Mouse (Mus musculus) stomach, embryonic 15.5 days (tissue): ENCODE results near the gene 2210408I21Rik. TPM values are rescaled to one million over a fixed set of nuclear protein-coding genes. Genes with fewer than 3 reads are reported as not detected.

Experiments used
- ATAC-seq: fragments of 200-750 bp; cut with Nextera tagmentation; 2 replicates; pipeline ENCODE4 v1.8.0; 2017; ENCODE audit warnings: low read depth, moderate number of reproducible peaks, moderate TSS enrichment; ENCODE audit not compliant: insufficient read depth, low FRiP score
- H3K27ac ChIP-seq: fragments of 300-500 bp; sonication (generic); 2 replicates; pipeline ENCODE4 v1.5.1; 2015; ENCODE audit warnings: mild to moderate bottlenecking, inconsistent platforms
- H3K27me3 ChIP-seq: fragments of 300-500 bp; sonication (generic); replicated peaks from 2 replicates; pipeline ENCODE4 v1.6.1; 2015; ENCODE audit warnings: inconsistent platforms
- H3K36me3 ChIP-seq: fragments of 300-500 bp; sonication (generic); 2 replicates; pipeline ENCODE4 v1.6.1; 2015; ENCODE audit warnings: inconsistent platforms
- H3K4me1 ChIP-seq: fragments of 300-500 bp; sonication (generic); 2 replicates; pipeline ENCODE4 v1.6.1; 2015; ENCODE audit warnings: inconsistent platforms
- H3K4me2 ChIP-seq: fragments of 300-500 bp; sonication (generic); 2 replicates; pipeline ENCODE4 v1.6.1; 2015; ENCODE audit warnings: mild to moderate bottlenecking, inconsistent platforms
- H3K4me3 ChIP-seq: fragments of 300-500 bp; sonication (generic); replicated peaks from 2 replicates; pipeline ENCODE4 v1.5.1; 2015; ENCODE audit warnings: inconsistent platforms
- H3K9ac ChIP-seq: fragments of 300-500 bp; sonication (generic); 2 replicates; pipeline ENCODE4 v1.6.1; 2015; ENCODE audit warnings: inconsistent platforms
- H3K9me3 ChIP-seq: fragments of 300-500 bp; sonication (generic); 2 replicates; pipeline ENCODE4 v1.6.1; 2016; ENCODE audit warnings: inconsistent platforms
- WGBS: fragments of 180-500 bp; shearing (Covaris S2); methylation state at CpG from one replicate; pipeline ENCODE4 v1.1.7; 2015; 5-methylcytosine and 5-hydroxymethylcytosine counted together
- polyA plus RNA-seq: library from polyadenylated mRNA; unstranded; fragments of >200 nt; fragmentation: Nextera tagmentation; extraction: Ambion mirVana; gene quantifications from 2 replicates; pipeline ENCODE4 v1.2.1, GENCODE M21; 2015

Gene 2210408I21Rik
- polyA plus RNA-seq, 1 experiment from 2014 or later: 7.1 TPM

- Histone ChIP-seq H3K4me1 (no peaks in the 10 kb centered on the region), H3K9ac (no peak overlapping the region), H3K36me3 (no peaks in the 10 kb centered on the region), H3K9me3 (no peaks in the 10 kb centered on the region), H3K4me3 (no peak overlapping the region), H3K27ac (no peak overlapping the region), H3K27me3 (no peaks in the 10 kb centered on the region), H3K4me2 (no peak overlapping the region)
- no peak for ATAC-seq
- 62% methylated on average over 2 of the region's 2 CpGs for WGBS
These were observed 265.4 kb downstream of the 2210408I21Rik start for GRCm38 (mm10) chr13:77400762-77401161.

GRCm38 (mm10) chr13:77408530-77408929 lies 273.2 kb downstream of the 2210408I21Rik start:
- Histone ChIP-seq H3K4me3 (no peak overlapping the region), H3K27ac (no peak overlapping the region), H3K4me1 (no peaks in the 10 kb centered on the region), H3K4me2 (no peak overlapping the region), H3K9ac (no peak overlapping the region), H3K36me3 (no peaks in the 10 kb centered on the region), H3K27me3 (no peaks in the 10 kb centered on the region), H3K9me3 (no peaks in the 10 kb centered on the region)
- WGBS: 74% methylated on average over 3 of the region's 3 CpGs
- no peak for ATAC-seq

GRCm38 (mm10) chr13:77409804-77410203 lies 274.5 kb downstream of the 2210408I21Rik start:
- H3K27ac ChIP-seq: no peak overlapping the region
- WGBS: 40% methylated on average over 2 of the region's 2 CpGs

GRCm38 (mm10) chr13:77412829-77413228 lies 277.5 kb downstream of the 2210408I21Rik start:
- Histone ChIP-seq H3K27ac (no peak overlapping the region), H3K9ac (no peak overlapping the region), H3K4me2 (no peak overlapping the region), H3K4me1 (no peaks in the 10 kb centered on the region), H3K9me3 (no peaks in the 10 kb centered on the region), H3K4me3 (no peak overlapping the region), H3K27me3 (no peaks in the 10 kb centered on the region), H3K36me3 (no peaks in the 10 kb centered on the region)
- WGBS: 77% methylated on average over 2 of the region's 2 CpGs
- ATAC-seq: no peak

More at GRCm38 (mm10) chr13:77409804-77410203, 274.5 kb downstream of the 2210408I21Rik start:
- H3K9me3 ChIP-seq: no peaks in the 10 kb centered on the region
- H3K27me3 ChIP-seq: no peaks in the 10 kb centered on the region
- no peak overlapping the region for H3K9ac ChIP-seq
- no peaks in the 10 kb centered on the region for H3K36me3 ChIP-seq
- H3K4me3 ChIP-seq: no peak overlapping the region
- no peaks in the 10 kb centered on the region for H3K4me1 ChIP-seq
- no peak overlapping the region for H3K4me2 ChIP-seq
- no peak for ATAC-seq

- no peak overlapping the region for H3K4me3 ChIP-seq
- H3K27ac ChIP-seq: no peak overlapping the region
- H3K36me3 ChIP-seq: no peaks in the 10 kb centered on the region
- no peak overlapping the region for H3K4me2 ChIP-seq
- H3K4me1 ChIP-seq: no peaks in the 10 kb centered on the region
- WGBS: 79% methylated on average over 5 of the region's 5 CpGs
- H3K9ac ChIP-seq: no peak overlapping the region
- H3K27me3 ChIP-seq: no peaks in the 10 kb centered on the region
- ATAC-seq: no peak
- H3K9me3 ChIP-seq: no peaks in the 10 kb centered on the region
These were observed 314.7 kb downstream of the 2210408I21Rik start for GRCm38 (mm10) chr13:77450007-77450567.

- Histone ChIP-seq H3K9ac (no peak overlapping the region), H3K4me3 (no peak overlapping the region), H3K27ac (no peak overlapping the region), H3K4me1 (no peaks in the 10 kb centered on the region), H3K36me3 (no peaks in the 10 kb centered on the region), H3K9me3 (no peaks in the 10 kb centered on the region), H3K27me3 (no peaks in the 10 kb centered on the region), H3K4me2 (no peak overlapping the region)
- ATAC-seq: no peak
- WGBS: 87% methylated on average over 3 of the region's 3 CpGs
These were observed 334.8 kb downstream of the 2210408I21Rik start for GRCm38 (mm10) chr13:77470093-77470621.

GRCm38 (mm10) chr13:77476420-77476819 lies 341.1 kb downstream of the 2210408I21Rik start:
- H3K9me3 ChIP-seq: no peaks in the 10 kb centered on the region
- H3K27ac ChIP-seq: no peak overlapping the region
- no peak overlapping the region for H3K4me3 ChIP-seq
- no peak overlapping the region for H3K4me2 ChIP-seq
- no peak overlapping the region for H3K9ac ChIP-seq
- H3K4me1 ChIP-seq: no peaks in the 10 kb centered on the region
- no peak for ATAC-seq
- WGBS: 85% methylated on average over 4 of the region's 4 CpGs
- H3K36me3 ChIP-seq: no peaks in the 10 kb centered on the region
- H3K27me3 ChIP-seq: no peaks in the 10 kb centered on the region

GRCm38 (mm10) chr13:77478425-77479119 lies 343.2 kb downstream of the 2210408I21Rik start:
- no peak for ATAC-seq
- Histone ChIP-seq H3K27ac (no peak overlapping the region), H3K4me1 (no peaks in the 10 kb centered on the region), H3K4me2 (no peak overlapping the region), H3K9me3 (no peaks in the 10 kb centered on the region), H3K9ac (no peak overlapping the region), H3K4me3 (no peak overlapping the region), H3K36me3 (no peaks in the 10 kb centered on the region), H3K27me3 (no peaks in the 10 kb centered on the region)
- WGBS: 66% methylated on average over 6 of the region's 6 CpGs

GRCm38 (mm10) chr13:77489938-77490651 lies 354.8 kb downstream of the 2210408I21Rik start:
- Histone ChIP-seq H3K36me3 (no peaks in the 10 kb centered on the region), H3K4me2 (no peak overlapping the region), H3K4me1 (no peaks in the 10 kb centered on the region), H3K27me3 (no peaks in the 10 kb centered on the region), H3K9me3 (no peaks in the 10 kb centered on the region), H3K4me3 (no peak overlapping the region), H3K27ac (no peak overlapping the region), H3K9ac (no peak overlapping the region)
- 29% methylated on average over 3 of the region's 3 CpGs for WGBS
- no peak for ATAC-seq

- Histone ChIP-seq H3K9ac (no peak overlapping the region), H3K4me3 (no peak overlapping the region), H3K27ac (no peak overlapping the region), H3K27me3 (no peaks in the 10 kb centered on the region), H3K9me3 (no peaks in the 10 kb centered on the region), H3K4me1 (no peaks in the 10 kb centered on the region), H3K36me3 (no peaks in the 10 kb centered on the region), H3K4me2 (no peak overlapping the region)
- 93% methylated on average over 1 of the region's 1 CpGs for WGBS
- no peak for ATAC-seq
These were observed 378.7 kb downstream of the 2210408I21Rik start for GRCm38 (mm10) chr13:77514046-77514445.

- no peak overlapping the region for H3K4me2 ChIP-seq
- H3K4me3 ChIP-seq: no peak overlapping the region
- ATAC-seq: no peak
- no peaks in the 10 kb centered on the region for H3K4me1 ChIP-seq
- no peak overlapping the region for H3K9ac ChIP-seq
- no peaks in the 10 kb centered on the region for H3K36me3 ChIP-seq
- no peaks in the 10 kb centered on the region for H3K9me3 ChIP-seq
- no peaks in the 10 kb centered on the region for H3K27me3 ChIP-seq
- no peak overlapping the region for H3K27ac ChIP-seq
- whole genome bisulfite sequencing: 60% methylated on average over 8 of the region's 8 CpGs
These were observed 393.8 kb downstream of the 2210408I21Rik start for GRCm38 (mm10) chr13:77528960-77529699.
